Mouse (Mus musculus) limb, embryonic 12.5 days (tissue): ENCODE data around the gene Rpl6. TPM values are rescaled to one million over a fixed set of nuclear protein-coding genes. Genes with fewer than 3 reads are reported as not detected.
"Not testable (repeated sequence)": the region's sequence is repeated elsewhere in the genome, so short reads cannot be mapped to it uniquely, and the experiment has no call there.

ENCODE experiments used
- ATAC-seq: fragments of 200-750 bp; cut with Nextera tagmentation; 2 replicates; pipeline ENCODE4 v1.8.0; 2017; ENCODE audit warnings: low read depth, moderate TSS enrichment; ENCODE audit not compliant: insufficient number of reproducible peaks, insufficient read depth, low FRiP score, low TSS enrichment
- H3K27ac ChIP-seq: fragments of 300-500 bp; sonication (generic); 2 replicates; pipeline ENCODE4 v1.5.1; 2016; ENCODE audit warnings: mild to moderate bottlenecking, moderate library complexity
- H3K27me3 ChIP-seq: fragments of 300-500 bp; sonication (generic); 2 replicates; pipeline ENCODE4 v1.6.1; 2016; ENCODE audit warnings: mild to moderate bottlenecking, moderate library complexity
- H3K36me3 ChIP-seq: fragments of 300-500 bp; sonication (generic); 2 replicates; pipeline ENCODE4 v1.6.1; 2016; ENCODE audit warnings: mild to moderate bottlenecking, moderate library complexity
- H3K4me1 ChIP-seq: fragments of 300-500 bp; sonication (generic); replicated peaks from 2 replicates; pipeline ENCODE4 v1.6.1; 2016
- H3K4me2 ChIP-seq: fragments of 300-500 bp; sonication (generic); 2 replicates; pipeline ENCODE4 v1.6.1; 2016; ENCODE audit warnings: mild to moderate bottlenecking, moderate library complexity
- H3K4me3 ChIP-seq: fragments of 300-500 bp; sonication (generic); replicated peaks from 2 replicates; pipeline ENCODE4 v1.5.1; 2016; ENCODE audit warnings: mild to moderate bottlenecking
- H3K9ac ChIP-seq: fragments of 300-500 bp; sonication (generic); replicated peaks from 2 replicates; pipeline ENCODE4 v1.6.1; 2016; ENCODE audit warnings: mild to moderate bottlenecking, moderate library complexity
- H3K9me3 ChIP-seq: fragments of 300-500 bp; sonication (generic); 2 replicates; pipeline ENCODE4 v1.6.1; 2016; ENCODE audit warnings: mild to moderate bottlenecking, moderate library complexity
- WGBS: fragments of 180-500 bp; shearing (Covaris S2); methylation state at CpG from one replicate; pipeline ENCODE4 v1.1.7; 2016; 5-methylcytosine and 5-hydroxymethylcytosine counted together
- polyA plus RNA-seq: library from polyadenylated mRNA; unstranded; fragments of >200 nt; fragmentation: Nextera tagmentation; extraction: Ambion mirVana; gene quantifications from 2 replicates; pipeline ENCODE4 v1.2.1, GENCODE M21; 2016

Rpl6 gene
- polyA plus RNA-seq, 1 experiment from 2014 or later: 637 TPM

GRCm38 (mm10) chr5:121215380-121216125, 11.3 kb downstream of the Rpl6 start:
- H3K27ac ChIP-seq: no peak overlapping the region
- no peaks in the 10 kb centered on the region for H3K9me3 ChIP-seq
- no peak overlapping the region for H3K9ac ChIP-seq
- no peak for ATAC-seq
- 52% methylated on average over 13 of the region's 13 CpGs for WGBS
- H3K4me3 ChIP-seq: no peak overlapping the region
- no peaks in the 10 kb centered on the region for H3K4me1 ChIP-seq
- H3K36me3 ChIP-seq: peaks cover 25% of the 10 kb centered on the region
- no peaks in the 10 kb centered on the region for H3K27me3 ChIP-seq
- H3K4me2 ChIP-seq: no peak overlapping the region

GRCm38 (mm10) chr5:121216126-121216446, 11.8 kb downstream of the Rpl6 start:
- ATAC-seq: no peak
- H3K27me3 ChIP-seq: no peaks in the 10 kb centered on the region
- no peak overlapping the region for H3K4me3 ChIP-seq
- H3K9me3 ChIP-seq: no peaks in the 10 kb centered on the region
- H3K4me1 ChIP-seq: peaks cover 2% of the 10 kb centered on the region
- 84% methylated on average over 12 of the region's 12 CpGs for WGBS
- H3K4me2 ChIP-seq: no peak overlapping the region
- no peak overlapping the region for H3K27ac ChIP-seq
- no peak overlapping the region for H3K9ac ChIP-seq
- peaks cover 20% of the 10 kb centered on the region for H3K36me3 ChIP-seq

DNA sequence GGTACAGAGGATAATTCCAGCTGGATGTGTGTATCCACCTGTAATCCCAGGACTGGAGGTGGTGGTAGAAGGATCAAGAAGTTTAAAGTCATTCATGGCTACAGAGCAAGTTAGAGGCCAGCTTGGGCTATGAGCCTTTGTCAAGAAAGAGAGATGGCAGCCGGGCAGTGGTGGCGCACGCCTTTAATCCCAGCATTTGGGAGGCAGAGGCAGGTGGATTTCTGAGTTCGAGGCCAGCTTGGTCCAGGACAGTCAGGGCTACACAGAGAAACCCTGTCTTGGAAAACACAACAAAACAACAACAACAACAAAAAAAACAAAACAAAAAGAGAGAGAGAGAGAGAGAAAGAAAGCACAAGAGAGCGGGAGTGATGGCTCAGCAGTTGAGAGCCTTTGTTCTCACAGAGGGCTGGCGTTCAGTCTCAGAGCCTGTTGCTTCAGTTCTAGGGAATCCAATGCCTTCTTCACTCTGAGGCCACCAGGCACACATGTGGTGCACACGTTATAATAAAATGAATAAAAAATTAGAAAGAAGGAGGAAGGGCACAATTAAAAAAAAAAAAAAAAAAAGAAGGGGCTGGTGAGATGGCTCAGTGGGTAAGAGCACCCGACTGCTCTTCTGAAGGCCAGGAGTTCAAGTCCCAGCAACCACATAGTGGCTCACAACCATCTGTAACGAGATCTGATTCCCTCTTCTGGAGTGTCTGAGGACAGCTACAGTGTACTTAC, 12.5 kb downstream of the Rpl6 start:
- not testable (repeated sequence) for H3K9ac ChIP-seq, H3K27me3 ChIP-seq, H3K4me3 ChIP-seq, H3K4me1 ChIP-seq, H3K27ac ChIP-seq, ATAC-seq, H3K9me3 ChIP-seq, H3K4me2 ChIP-seq
- 81% methylated on average over 9 of the region's 9 CpGs for WGBS
- peaks cover 13% of the 10 kb centered on the region for H3K36me3 ChIP-seq

DNA sequence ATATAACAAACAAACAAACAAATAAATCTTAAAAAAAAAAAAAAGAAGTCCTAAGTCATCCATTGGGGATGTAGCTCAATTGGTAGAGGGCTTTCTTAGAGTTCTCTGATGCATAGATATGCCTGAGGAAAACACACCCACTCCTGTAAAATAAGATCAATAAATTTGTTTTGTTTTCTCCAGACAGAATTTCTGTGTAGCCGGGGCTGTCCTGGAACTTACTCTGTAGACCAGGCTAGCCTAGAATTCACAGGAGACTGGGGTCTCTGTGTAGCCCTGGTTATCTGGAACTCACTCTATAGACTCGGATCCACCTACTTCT, 13.0 kb downstream of the Rpl6 start:
- H3K27ac ChIP-seq: no peak overlapping the region
- peaks cover 10% of the 10 kb centered on the region for H3K4me1 ChIP-seq
- no peaks in the 10 kb centered on the region for H3K9me3 ChIP-seq
- no peaks in the 10 kb centered on the region for H3K27me3 ChIP-seq
- no peak for ATAC-seq
- H3K4me2 ChIP-seq: no peak overlapping the region
- no peak overlapping the region for H3K9ac ChIP-seq
- H3K36me3 ChIP-seq: peaks cover 8% of the 10 kb centered on the region
- H3K4me3 ChIP-seq: no peak overlapping the region
- 78% methylated on average over 2 of the region's 2 CpGs for WGBS

GRCm38 (mm10) chr5:121219190-121219589, 14.9 kb downstream of the Rpl6 start:
- no peaks in the 10 kb centered on the region for H3K27me3 ChIP-seq
- WGBS: 81% methylated on average over 1 of the region's 1 CpGs
- H3K9ac ChIP-seq: no peak overlapping the region
- no peak overlapping the region for H3K4me2 ChIP-seq
- ATAC-seq: no peak
- no peak overlapping the region for H3K27ac ChIP-seq
- H3K4me1 ChIP-seq: peaks cover 10% of the 10 kb centered on the region
- H3K36me3 ChIP-seq: no peaks in the 10 kb centered on the region
- no peaks in the 10 kb centered on the region for H3K9me3 ChIP-seq
- no peak overlapping the region for H3K4me3 ChIP-seq

DNA sequence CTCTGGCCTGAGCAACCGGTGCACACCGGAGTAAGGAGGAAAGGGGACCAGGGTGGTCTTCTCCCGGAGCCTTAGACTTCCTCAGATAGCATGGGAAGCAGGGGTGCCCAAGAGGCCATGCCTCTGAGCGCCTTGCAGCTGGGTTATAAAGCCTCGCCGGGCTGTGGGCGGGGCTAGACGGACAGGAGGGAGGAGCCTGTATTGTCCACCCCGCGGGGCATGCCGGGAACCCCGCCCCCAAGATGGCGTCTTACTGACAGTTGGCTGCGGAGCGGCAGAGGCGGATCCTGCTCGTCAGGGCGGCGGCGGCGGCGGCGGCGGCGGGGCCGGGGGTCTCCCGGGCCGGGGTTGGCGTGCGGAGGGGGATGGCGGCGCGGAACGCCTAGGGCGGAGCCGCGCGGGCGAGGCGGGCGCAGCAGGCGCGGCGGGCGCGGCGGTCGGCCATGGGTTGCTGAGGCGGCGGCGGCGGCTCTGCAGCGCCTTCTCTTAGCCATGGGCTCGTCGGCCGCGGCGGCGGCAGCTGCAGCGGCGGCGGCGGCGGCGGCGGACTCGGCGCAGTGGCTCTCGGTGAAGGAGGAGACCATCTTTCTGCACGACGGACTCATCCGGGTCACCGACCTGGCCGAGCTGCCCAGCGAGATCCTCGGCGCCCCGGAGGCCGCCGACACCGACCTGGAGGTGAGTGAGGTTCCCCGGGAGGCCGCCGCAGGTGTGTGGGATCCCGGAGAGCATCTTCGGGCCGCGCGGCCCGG, 15.9 kb downstream of the Rpl6 start, which contains the start of gene Hectd4:
Gene Hectd4 (plus strand): TSS at position 240 of the 752 bp plus-strand sequence.
- Histone ChIP-seq H3K9ac (peak within 1 kb of the TSS; percentile 87), H3K36me3 (no peaks in the 10 kb centered on the region), H3K4me2 (peak within 1 kb of the TSS; percentile 95), H3K9me3 (no peaks in the 10 kb centered on the region), H3K4me3 (peak within 1 kb of the TSS; percentile 88), H3K27ac (peak within 1 kb of the TSS; percentile 74), H3K4me1 (peaks cover 10% of the 10 kb centered on the region), H3K27me3 (no peaks in the 10 kb centered on the region)
- peak; percentile 76 for ATAC-seq
- WGBS: under 1% methylated on average over 62 of the region's 90 CpGs

GRCm38 (mm10) chr5:121220732-121221301, 16.5 kb downstream of the Rpl6 start:
- Histone ChIP-seq H3K27ac (peak overlapping the region; percentile 74; the same call in 1 of the 2 replicates), H3K4me1 (peaks cover 10% of the 10 kb centered on the region), H3K27me3 (no peaks in the 10 kb centered on the region), H3K36me3 (no peaks in the 10 kb centered on the region), H3K9ac (peak overlapping the region; percentile 87), H3K4me3 (peak overlapping the region; percentile 88), H3K4me2 (peak overlapping the region; percentile 95), H3K9me3 (no peaks in the 10 kb centered on the region)
- 1% methylated on average over 33 of the region's 38 CpGs for WGBS
- ATAC-seq: 0 out of 2 replicates have a peak, but pooled peaks have one; percentile 29

DNA sequence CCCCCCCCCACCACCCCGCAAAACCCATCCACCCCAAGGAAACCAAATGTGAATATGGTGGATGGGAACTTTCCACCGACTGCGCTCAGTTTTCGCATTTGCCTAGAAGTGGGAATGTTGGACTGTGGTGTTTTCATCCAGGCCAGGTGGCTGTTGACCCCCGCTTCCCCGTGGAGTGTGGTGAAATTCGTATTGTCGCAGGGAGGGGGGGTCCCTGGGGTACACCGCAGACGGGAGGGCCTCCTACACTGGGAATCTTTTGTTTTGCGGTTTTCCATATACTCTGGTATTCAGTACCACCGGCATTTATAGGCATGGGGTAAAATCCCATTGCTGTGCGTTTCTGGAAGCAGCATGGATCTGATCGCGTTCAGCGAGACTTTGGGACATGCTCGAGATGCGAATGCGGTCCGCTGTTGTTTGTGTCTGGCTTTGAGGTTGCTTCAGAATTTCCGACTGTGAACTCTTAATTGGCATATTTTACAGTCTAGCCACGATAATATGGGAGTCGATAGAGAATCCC, 17.1 kb downstream of the Rpl6 start:
- H3K27me3 ChIP-seq: no peaks in the 10 kb centered on the region
- H3K4me1 ChIP-seq: peaks cover 10% of the 10 kb centered on the region
- peak overlapping the region; percentile 88 for H3K4me3 ChIP-seq
- H3K27ac ChIP-seq: no peak overlapping the region
- no peaks in the 10 kb centered on the region for H3K36me3 ChIP-seq
- H3K9ac ChIP-seq: peak overlapping the region; percentile 87
- no peaks in the 10 kb centered on the region for H3K9me3 ChIP-seq
- ATAC-seq: no peak
- H3K4me2 ChIP-seq: peak overlapping the region; percentile 95
- WGBS: 24% methylated on average over 22 of the region's 23 CpGs

DNA sequence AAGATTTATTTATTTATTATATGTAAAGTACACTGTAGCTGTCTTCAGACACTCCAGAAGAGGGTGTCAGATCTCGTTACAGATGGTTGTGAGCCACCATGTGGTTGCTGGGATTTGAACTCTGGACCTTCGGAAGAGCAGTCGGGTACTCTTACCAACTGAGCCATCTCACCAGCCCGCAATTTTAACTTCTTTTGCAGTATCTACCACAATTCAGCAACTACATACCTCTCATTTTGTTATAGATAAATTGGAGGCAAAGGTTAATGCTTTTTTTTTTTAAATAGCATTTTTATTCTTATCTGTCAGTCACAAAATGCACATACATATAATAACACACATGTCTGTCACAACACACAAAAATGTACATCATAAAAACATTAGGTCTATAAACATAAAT, 19.7 kb downstream of the Rpl6 start:
- not testable (repeated sequence) for H3K27ac ChIP-seq, H3K36me3 ChIP-seq, H3K27me3 ChIP-seq, ATAC-seq, H3K4me3 ChIP-seq, H3K4me2 ChIP-seq, H3K9ac ChIP-seq, H3K9me3 ChIP-seq
- peaks cover 10% of the 10 kb centered on the region for H3K4me1 ChIP-seq
- WGBS: 92% methylated on average over 4 of the region's 4 CpGs

DNA sequence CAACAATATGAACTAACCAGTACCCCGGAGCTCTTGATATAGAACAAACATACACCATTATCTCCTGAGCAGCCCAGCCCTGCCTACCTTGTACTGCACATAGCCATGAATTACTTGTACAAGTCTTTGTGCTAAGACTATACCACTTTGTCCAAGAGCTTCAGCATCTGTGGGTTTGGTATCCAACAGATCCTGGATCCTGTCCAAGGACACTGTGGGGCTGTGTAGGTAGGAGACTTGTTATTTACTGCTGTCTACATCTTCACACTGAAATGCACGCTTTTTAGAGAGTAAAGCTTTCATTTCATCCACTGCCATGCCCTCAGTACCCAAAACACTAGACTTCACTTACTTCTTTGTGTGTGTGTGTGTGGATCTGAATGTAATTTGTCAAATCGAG, 20.6 kb downstream of the Rpl6 start:
- Histone ChIP-seq H3K4me1 (peaks cover 10% of the 10 kb centered on the region), H3K4me3 (no peak overlapping the region), H3K27ac (no peak overlapping the region), H3K4me2 (no peak overlapping the region), H3K27me3 (no peaks in the 10 kb centered on the region), H3K9me3 (0 out of 2 replicates have a peak, but pooled peaks cover 4% of the 10 kb centered on the region), H3K36me3 (no peaks in the 10 kb centered on the region), H3K9ac (no peak overlapping the region)
- 91% methylated on average over 3 of the region's 3 CpGs for WGBS
- ATAC-seq: no peak

DNA sequence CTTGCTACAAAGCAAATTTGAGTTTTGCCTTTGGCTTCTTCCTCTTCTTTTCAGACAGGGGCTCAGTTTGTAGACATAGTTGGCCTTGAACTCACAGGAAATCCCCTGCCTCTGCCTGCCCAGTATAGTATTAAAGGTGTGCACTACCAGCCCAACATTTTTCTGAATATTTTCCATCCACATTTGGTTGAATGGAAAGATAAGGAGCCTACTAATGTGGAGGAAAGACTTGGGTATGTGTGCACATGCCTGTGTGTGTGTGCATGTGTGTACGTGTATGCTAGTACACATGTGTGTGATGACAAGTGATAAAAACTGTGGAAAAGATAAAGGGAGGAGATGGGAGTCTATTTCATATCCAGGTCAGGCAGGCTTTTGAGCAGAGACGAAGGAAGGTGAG, 21.6 kb downstream of the Rpl6 start:
- Histone ChIP-seq H3K4me1 (peaks cover 10% of the 10 kb centered on the region), H3K27me3 (no peaks in the 10 kb centered on the region), H3K4me2 (no peak overlapping the region), H3K4me3 (no peak overlapping the region), H3K36me3 (no peaks in the 10 kb centered on the region), H3K27ac (no peak overlapping the region), H3K9me3 (0 out of 2 replicates have a peak, but pooled peaks cover 4% of the 10 kb centered on the region), H3K9ac (no peak overlapping the region; the same call in 1 of the 2 replicates)
- ATAC-seq: no peak
- 84% methylated on average over 2 of the region's 2 CpGs for WGBS
